Mouse (Mus musculus) intestine, embryonic 16.5 days (tissue): Measurements from ENCODE around the gene Mrc2. TPM values are rescaled to one million over a fixed set of nuclear protein-coding genes. Genes with fewer than 3 reads are reported as not detected.

Source experiments
- ATAC-seq: fragments of 200-750 bp; cut with Nextera tagmentation; 2 replicates; pipeline ENCODE4 v1.8.0; 2017; ENCODE audit warnings: moderate TSS enrichment, moderate library complexity
- H3K27ac ChIP-seq: fragments of 300-500 bp; sonication (generic); 2 replicates; pipeline ENCODE4 v1.5.1; 2014; ENCODE audit warnings: mild to moderate bottlenecking, low read length
- H3K27me3 ChIP-seq: fragments of 300-500 bp; sonication (generic); replicated peaks from 2 replicates; pipeline ENCODE4 v1.6.1; 2014; ENCODE audit warnings: low read length, control low read depth, mixed read lengths; ENCODE audit not compliant: control insufficient read depth, insufficient read depth
- H3K36me3 ChIP-seq: fragments of 300-500 bp; sonication (generic); 2 replicates; pipeline ENCODE4 v1.6.1; 2014; ENCODE audit warnings: low read length, control low read depth; ENCODE audit not compliant: control insufficient read depth, insufficient read depth
- H3K4me1 ChIP-seq: fragments of 300-500 bp; sonication (generic); 2 replicates; pipeline ENCODE4 v1.6.1; 2014; ENCODE audit warnings: low read length, control low read depth, mixed read lengths; ENCODE audit not compliant: control insufficient read depth, insufficient read depth
- H3K4me2 ChIP-seq: fragments of 300-500 bp; sonication (generic); 2 replicates; pipeline ENCODE4 v1.6.1; 2014; ENCODE audit warnings: low read depth, low read length, control low read depth
- H3K4me3 ChIP-seq: fragments of 300-500 bp; sonication (generic); 2 replicates; pipeline ENCODE4 v1.5.1; 2014; ENCODE audit warnings: mild to moderate bottlenecking, low read length
- H3K9ac ChIP-seq: fragments of 300-500 bp; sonication (generic); 2 replicates; pipeline ENCODE4 v1.6.1; 2014; ENCODE audit warnings: low read depth, low read length
- H3K9me3 ChIP-seq: fragments of 300-500 bp; sonication (generic); 2 replicates; pipeline ENCODE4 v1.6.1; 2016; ENCODE audit warnings: low read length, control low read depth; ENCODE audit not compliant: control insufficient read depth
- WGBS: fragments of 180-500 bp; shearing (Covaris S2); extraction: QIAGEN DNeasy Blood & Tissue Kit; methylation state at CpG from one replicate; pipeline ENCODE4 v1.1.7; 2014; 5-methylcytosine and 5-hydroxymethylcytosine counted together
- polyA plus RNA-seq: library from polyadenylated mRNA; unstranded; fragments of >200 nt; fragmentation: Nextera tagmentation; extraction: Ambion mirVana; gene quantifications from 2 replicates; pipeline ENCODE4 v1.2.1, GENCODE M21; 2015

Mrc2 gene
- polyA plus RNA-seq, 1 experiment from 2014 or later = 6.9 TPM

- Histone ChIP-seq H3K27me3 (no peaks in the 10 kb centered on the region), H3K4me2 (no peak overlapping the region), H3K4me1 (no peaks in the 10 kb centered on the region), H3K36me3 (no peaks in the 10 kb centered on the region), H3K4me3 (no peak overlapping the region), H3K9me3 (no peaks in the 10 kb centered on the region; the same call in 1 of the 2 replicates), H3K27ac (no peak overlapping the region), H3K9ac (no peak overlapping the region)
- 40% methylated on average over 2 of the region's 2 CpGs for WGBS
- ATAC-seq = no peak
Observed at GRCm38 (mm10) chr11:105388636-105389035, 96.2 kb downstream of the Mrc2 start.

- Histone ChIP-seq H3K4me3 (no peak overlapping the region), H3K9ac (no peak overlapping the region), H3K36me3 (no peaks in the 10 kb centered on the region), H3K4me2 (no peak overlapping the region), H3K27me3 (no peaks in the 10 kb centered on the region), H3K9me3 (no peaks in the 10 kb centered on the region), H3K4me1 (no peaks in the 10 kb centered on the region), H3K27ac (no peak overlapping the region)
- 87% methylated on average over 7 of the region's 7 CpGs for WGBS
- ATAC-seq = no peak
Observed at GRCm38 (mm10) chr11:105390290-105390689, 97.8 kb downstream of the Mrc2 start.

Other genes starting within 250 kb of the Mrc2 start
- 0.55 and 0.59 TPM in 2 replicates for gene Efcab3, start 229.1 kb upstream of the Mrc2 start, polyA plus RNA-seq
- 31.3 and 34.2 TPM in 2 replicates for gene Mettl2, start 166.2 kb upstream of the Mrc2 start, polyA plus RNA-seq
- gene Gm10842, start 145.8 kb upstream of the Mrc2 start, polyA plus RNA-seq = not detected in 2 replicates
- gene Tlk2, start 113.8 kb upstream of the Mrc2 start, polyA plus RNA-seq = 8.4 and 9.3 TPM in 2 replicates
- 0.04 and 0.13 TPM in 2 replicates for gene March10, start 164.1 kb downstream of the Mrc2 start, polyA plus RNA-seq